Mouse (Mus musculus): ENCODE data around the gene Rsf1.

DNA sequence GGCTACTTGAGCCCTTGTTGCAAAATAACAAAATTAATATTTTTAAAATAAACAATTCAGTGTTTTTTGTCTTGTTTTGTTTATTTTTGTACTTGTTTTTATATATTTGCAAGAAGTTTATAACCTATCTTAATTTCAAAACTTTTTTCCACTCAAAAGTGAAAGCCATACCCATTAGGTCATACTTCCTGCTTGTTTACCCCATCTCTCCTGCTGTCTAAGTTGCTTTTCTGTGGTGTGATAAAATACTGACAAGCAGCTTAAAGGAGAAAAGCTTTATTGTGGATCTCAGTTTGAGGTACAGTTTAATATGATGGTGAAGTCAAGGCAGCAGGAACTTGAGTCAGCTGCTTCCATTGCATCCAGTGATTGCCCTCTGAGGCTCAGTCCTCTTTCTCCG is 53.2 kb downstream of the Rsf1 start:
- TF ChIP-seq CTCF (IDR thresholded peaks at IDR 0.05; ENCODE audit: control insufficient read depth, insufficient read depth, insufficient read length) (no peak), MYOD1 (IDR thresholded peaks at IDR 0.05; ENCODE audit: control insufficient read depth, insufficient read length, low read depth) (no peak), USF1 (IDR thresholded peaks at IDR 0.05; ENCODE audit: low read depth) (no peak), MAX (IDR thresholded peaks at IDR 0.05) (no peak), CEBPB (IDR thresholded peaks at IDR 0.05; ENCODE audit: low read depth) (no peak), FOSL1 (IDR thresholded peaks at IDR 0.05; ENCODE audit: insufficient read depth, low read length, poor library complexity, severe bottlenecking) (no peak)
